Mouse (Mus musculus) embryonic fibroblast, embryonic 13.5 days (primary cell): ENCODE results near the gene 4933402N03Rik.

Source experiments
- CTCF ChIP-seq: IDR thresholded peaks from 2 replicates; pipeline ENCODE4 v1.5.1; 2011; ENCODE audit warnings: mild to moderate bottlenecking, control low read depth, low read length, moderate library complexity, borderline replicate concordance; ENCODE audit not compliant: insufficient read depth
- POLR2A ChIP-seq: IDR thresholded peaks from 2 replicates; pipeline ENCODE4 v1.6.1; 2011; ENCODE audit warnings: low read depth, mild to moderate bottlenecking, control low read depth, low read length, moderate library complexity

DNA sequence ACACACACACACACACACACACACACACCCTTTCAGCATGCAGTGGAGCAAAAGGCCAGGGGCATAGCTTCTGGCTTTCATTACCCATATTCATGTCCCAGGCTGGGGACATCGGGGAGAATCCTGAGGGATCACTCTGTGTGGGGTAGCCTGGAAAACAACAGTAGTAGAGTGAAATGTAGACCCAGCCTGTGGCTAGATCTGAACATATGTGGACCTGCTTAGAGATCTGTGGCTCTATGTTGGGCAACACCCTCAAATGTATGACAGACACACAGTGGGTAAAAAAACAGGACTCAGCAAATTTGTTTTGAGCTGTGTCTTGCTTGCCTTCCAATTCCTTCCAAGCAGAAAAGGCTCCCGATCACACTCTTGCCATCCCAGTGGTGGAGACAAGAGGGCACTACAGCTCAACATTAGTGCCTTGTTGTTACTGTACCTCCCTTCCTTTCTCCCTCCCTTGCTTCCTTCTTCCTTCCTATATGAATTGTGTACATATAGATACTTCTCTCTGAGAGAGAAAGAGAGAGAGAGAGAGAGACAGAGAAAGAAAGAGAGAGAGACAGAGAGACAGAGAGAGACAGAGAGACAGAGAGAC is 23.8 kb downstream of the 4933402N03Rik start:
- no peak for TF ChIP-seq CTCF
- TF ChIP-seq POLR2A, result no peak
